Mouse (Mus musculus) ovary, postnatal 14 days (tissue): Measurements from ENCODE around the gene Tfcp2.
A peak's percentile ranks its signal among the peaks of the same experiment; 100 is the strongest.

Experiments
- DNase-seq: peaks from one replicate; pipeline ENCODE4 v3.0.0; 2022; ENCODE audit warnings: low spot score

Gene Tfcp2

GRCm38 (mm10) chr15:100551326-100552307 is at the start of gene Tfcp2:
Gene Tfcp2 (minus strand): TSS chr15:100552008.
- DNase-seq = peak; percentile 95

DNA sequence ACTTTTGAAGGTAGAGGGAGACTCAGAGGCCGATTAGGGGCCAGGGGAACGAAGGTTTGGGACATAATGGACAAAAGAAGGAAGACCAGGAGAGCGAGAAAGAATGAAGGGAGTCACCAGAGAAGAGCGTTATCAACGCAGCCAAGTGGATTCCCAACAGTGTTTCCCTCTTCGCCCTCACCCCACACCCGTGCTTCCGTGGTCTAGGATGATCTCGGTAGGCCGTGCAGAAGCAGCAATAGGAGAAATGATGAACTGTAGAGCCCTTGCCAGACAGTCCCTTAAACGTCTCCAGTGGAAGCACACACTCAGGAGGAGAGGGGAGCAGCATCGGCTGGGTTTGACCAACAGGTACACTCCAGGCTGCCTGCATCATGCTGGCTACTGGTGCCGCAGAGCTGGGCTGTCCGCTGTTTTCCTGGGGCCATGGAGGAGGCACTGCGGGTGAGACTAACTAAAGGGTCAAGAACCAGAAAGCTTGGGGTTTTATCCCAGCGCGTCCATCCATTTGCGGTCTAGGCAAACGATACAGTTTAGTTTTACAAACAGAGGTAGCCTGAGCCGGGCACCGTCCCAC is 49.0 kb upstream of the Tfcp2 start:
- DNase-seq = no peak

DNA sequence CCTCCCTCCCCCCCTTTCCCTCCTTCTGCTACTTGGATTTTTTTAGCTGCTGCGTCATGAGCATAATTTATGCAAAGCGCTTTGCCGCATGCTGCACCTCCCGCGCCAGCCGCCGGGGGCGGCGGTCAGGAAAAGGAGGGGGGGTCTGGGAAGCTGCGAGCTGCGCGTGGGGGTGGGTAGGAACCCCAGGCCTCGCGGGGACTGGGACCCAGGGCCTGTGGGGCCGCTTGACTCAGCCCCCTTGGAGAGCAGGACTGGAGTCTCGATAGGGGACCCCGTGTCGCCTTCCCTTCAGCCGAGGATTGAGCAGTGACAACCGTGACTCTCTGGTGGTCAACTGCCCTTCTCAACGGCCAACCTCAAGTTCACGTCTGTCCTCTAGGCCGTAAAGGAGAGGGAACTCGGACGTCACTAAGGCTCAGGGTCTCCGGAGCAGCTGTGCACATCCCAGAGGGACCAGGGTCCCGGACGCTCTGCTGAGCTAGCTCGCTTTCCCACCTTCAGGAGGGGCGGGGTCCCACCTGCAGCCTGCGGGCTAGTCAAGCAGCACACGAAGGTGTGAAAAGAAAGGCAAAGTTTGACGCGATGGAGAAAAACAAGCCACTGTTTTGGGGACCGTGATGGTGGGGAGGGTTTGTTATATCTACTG is 48.4 kb upstream of the Tfcp2 start:
- peak; percentile 61 for DNase-seq

GRCm38 (mm10) chr15:100599276-100600046 is 47.7 kb upstream of the Tfcp2 start, which contains the start of gene Pou6f1:
Gene Pou6f1 (minus strand): TSS chr15:100599984.
- peak; percentile 41 for DNase-seq

GRCm38 (mm10) chr15:100598883-100599275 is 47.1 kb upstream of the Tfcp2 start:
- DNase-seq = no peak

DNA sequence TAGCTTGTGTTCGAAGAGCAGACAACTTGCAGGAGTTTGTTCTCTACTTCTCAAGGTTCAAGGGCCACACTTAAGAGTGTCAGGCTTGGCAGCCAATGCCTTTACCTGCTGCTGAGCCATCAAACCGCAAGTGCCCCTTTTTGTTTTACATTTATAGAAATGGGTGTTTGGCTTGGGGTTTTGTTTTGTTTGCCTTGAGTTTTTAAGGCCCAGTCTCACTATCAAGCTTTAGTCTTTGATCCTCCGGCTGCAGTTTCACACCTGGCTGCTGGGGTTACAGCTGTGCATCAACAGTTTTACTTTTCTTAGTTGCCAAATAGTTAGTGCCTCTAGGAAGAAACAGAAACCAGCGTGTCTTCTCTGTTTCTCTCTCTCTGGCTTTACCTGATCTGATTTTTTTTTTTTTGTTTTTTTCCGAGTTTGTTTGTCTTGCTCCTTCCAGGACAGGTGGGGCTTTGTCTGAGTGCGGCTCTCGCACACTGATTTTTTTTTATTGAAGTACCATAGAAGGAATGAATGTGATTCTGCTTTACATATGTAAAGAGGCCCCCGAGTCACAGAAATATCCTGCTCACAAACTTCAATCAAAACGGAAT is 46.6 kb upstream of the Tfcp2 start:
- no peak for DNase-seq

DNA sequence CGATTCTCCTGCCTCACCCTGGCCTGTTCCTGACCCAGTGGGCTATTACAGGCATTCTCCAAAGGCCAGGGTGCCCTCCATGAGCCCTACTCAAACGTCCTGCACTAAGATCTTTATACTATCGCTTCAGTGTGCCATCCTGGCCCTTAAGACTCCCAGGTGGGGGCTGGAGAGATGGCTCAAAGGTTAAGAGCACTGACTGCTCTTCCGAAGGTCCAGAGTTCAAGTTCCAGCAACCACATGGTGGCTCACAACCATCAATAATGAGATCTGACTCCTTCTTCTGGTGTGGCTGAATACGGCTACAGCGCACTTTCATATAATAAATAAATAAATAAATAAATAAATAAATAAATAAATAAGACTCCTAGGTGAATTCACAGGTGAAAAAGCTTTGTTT is 41.0 kb upstream of the Tfcp2 start:
- no peak for DNase-seq

DNA sequence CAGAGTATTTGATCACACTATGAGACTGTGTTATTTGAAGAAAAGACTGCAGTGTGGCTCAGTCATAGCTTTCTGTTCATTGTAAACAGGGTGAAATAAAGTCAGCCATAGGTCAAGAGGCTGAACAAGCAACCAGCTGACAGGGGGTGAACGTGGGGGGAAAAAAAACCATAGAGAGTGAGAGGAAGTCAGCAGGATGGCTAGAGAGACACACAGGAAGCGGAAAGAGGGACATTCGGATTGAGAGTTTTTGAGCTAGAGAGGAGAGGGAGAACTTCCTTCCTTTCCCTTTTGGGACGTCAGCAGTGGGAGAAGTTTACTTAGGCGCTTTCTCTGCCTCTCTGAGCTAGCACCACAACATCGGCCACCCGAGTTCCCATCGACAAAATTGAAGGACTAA is 38.6 kb upstream of the Tfcp2 start:
- DNase-seq = no peak

DNA sequence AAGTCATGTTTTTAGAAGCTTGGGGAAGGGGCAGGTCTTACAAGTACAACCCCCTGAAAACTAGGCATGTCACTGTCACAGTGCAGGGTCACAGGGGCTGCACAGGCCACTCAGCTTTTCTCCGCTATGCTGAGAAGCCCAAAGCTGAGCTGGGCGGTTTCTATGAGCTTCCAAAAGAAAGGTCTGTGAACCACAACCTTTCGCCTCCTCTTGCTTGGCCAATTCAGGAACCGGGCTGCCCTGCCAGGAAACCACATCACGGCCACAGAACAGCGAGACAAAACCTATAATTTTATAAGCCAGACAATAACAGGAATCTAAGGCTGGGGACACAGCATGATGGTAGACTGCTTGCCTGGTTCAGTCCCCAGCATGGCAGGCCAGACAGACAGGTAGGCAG is 36.5 kb upstream of the Tfcp2 start:
- no peak for DNase-seq

DNA sequence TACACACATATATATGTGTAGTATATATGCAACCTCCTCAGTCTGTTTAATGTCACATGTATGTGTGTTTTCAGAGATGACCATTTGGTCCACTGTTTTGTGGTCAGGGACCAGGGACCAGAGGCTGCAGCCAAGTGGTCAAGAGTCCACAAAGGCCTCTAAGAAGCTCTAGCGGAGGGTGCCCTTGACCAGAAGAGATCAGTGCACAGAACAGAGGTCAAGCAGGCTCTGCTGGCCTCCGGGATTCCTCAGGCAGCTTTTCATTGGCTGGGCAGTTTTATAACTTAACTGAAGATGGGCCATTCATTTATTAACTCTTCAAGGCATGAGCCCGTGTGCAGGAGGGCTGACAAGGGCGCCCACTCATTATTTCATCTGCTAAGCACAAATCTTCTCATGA is 35.4 kb upstream of the Tfcp2 start:
- no peak for DNase-seq

- DNase-seq = no peak
Measured at GRCm38 (mm10) chr15:100585931-100586330, 34.1 kb upstream of the Tfcp2 start.

DNA sequence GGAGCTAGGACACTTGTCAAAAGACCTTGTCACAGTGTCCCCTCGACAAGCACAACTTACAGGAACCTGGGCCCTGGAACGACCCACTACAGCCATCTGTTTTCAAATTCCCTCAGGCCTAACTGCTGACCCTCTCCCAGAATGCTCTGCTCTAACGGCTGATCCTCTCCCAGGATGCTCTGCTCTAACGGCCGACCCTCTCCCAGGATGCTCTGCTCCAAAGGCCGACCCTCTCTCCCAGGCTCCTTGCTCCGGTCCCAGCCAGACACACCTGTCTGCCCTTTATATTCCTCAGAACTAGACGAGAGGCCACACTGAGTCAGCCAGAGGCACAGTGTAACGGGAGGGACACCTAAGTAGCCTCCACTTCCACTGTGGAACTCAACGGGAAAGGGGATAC is 28.3 kb upstream of the Tfcp2 start:
- no peak for DNase-seq

DNA sequence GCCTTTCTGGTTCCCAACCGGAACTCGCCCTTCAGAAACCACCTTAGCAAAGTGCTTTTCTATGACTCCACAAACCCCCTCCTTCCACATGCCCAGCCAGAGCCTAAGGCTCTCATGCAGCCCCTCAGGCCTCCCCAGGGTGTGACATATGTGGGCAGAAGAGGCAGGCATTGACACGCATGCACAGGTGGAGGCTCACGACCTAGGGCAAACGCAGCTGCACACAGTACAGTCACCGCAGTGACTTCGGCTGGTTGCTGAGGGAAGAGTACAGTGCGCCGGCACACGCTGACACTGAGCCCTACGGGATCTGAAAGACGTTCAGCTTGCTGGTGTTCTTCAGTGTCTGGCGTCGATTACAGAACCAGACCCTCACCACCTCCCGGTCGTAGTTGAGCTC is 26.2 kb upstream of the Tfcp2 start:
- no peak for DNase-seq

GRCm38 (mm10) chr15:100576810-100577209 is 25.0 kb upstream of the Tfcp2 start:
- no peak for DNase-seq

DNA sequence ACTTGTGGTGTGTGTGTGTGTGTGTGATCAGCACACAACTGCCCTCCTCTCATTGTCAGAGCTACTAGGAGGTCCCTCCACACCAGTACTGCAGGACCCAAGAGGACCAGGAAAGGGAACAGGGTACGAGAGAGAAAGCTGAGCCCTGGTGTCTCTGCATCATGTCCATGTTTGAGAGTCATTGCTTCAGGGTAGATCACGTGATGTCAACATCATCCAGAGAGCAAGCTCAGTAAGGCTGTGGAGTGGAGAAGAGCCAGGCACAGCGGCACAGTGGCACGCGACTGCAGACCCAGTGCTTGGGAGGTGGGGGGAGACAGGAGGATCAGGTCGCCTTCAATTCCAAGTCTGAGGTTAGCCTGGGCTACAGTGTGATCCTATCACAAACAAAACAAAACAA is 24.6 kb upstream of the Tfcp2 start:
- no peak for DNase-seq

- DNase-seq = no peak
Measured at GRCm38 (mm10) chr15:100575366-100575765, 23.6 kb upstream of the Tfcp2 start.

DNA sequence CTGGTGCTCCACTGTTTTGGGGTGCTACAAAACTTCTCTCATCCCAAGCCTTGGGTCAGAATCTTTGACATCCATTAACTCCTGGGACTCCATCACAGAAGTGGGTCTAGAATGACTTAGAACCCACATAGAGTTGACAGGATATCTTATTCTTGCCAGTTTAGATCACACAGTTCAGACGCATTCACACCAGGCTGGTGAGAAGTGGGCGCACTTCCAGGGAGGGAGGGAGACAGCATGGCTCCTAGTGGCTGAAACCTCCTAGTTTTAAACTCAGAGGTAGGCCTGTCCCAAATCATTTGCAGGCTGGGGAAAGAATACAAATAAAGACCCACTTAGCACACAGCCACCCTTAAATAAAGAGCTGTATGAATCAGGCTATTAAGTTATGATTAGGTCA is 22.6 kb upstream of the Tfcp2 start:
- DNase-seq = no peak

GRCm38 (mm10) chr15:100573946-100574345 is 22.1 kb upstream of the Tfcp2 start:
- no peak for DNase-seq

DNA sequence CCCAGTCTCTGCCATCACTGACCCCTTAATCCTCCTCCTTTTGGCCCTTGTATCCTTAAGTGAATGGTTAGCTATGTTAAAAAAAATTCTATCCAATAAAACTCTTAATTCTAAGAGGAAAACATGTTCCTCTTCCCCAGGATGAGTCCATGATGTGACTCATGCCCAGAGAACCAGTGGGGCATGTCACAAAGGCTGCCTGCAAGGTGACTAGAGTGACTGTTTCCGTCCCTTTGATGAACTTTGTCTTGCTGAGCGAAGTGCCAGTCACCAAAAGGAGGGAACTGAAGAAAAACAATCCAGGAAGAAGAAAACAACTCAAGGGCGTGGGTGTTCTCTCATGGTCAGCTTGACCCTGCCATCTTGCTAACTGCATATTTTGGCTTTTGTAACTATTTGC is 17.4 kb upstream of the Tfcp2 start:
- no peak for DNase-seq

- DNase-seq = no peak
Measured at GRCm38 (mm10) chr15:100566531-100566930, 14.7 kb upstream of the Tfcp2 start.

DNA sequence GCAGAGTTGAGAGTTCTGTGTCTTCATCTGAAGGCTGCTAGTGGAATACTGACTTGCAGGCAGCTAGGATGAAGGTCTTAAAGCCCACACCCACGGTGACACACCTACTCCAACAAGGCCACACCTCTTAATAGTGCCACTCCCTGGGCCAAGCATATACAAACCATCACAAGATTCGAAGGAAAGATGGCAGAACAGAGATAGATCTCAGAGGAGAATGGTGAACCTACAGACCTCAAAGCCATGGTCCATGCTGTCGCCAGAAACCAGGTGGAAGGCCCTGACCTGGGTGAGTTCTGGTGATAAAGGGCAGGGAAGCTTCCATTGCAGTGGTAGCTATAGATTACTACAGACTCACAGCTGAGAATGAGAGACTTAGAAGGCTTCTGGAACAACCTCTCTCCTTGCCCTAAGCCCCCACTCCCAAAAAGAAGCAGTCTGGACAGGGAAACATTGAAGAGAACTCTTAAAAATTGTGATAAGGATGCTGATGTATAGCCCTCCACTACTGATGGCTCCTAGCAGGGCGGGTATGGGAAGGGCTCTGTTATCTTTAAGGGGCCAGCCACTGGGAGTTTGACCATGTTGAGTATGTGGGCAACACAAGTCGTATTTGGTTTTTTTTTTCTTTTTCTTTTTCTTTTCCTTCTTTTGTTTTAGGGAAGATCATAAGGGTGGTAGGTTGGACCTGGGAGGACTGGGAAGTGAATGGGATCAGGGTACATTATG is 6.1 kb upstream of the Tfcp2 start:
- no peak for DNase-seq
